Mouse (Mus musculus) pancreas, adult 10 weeks (tissue): ENCODE measurements around the gene Smarca1. TPM values are rescaled to one million over a fixed set of nuclear protein-coding genes. Genes with fewer than 3 reads are reported as not detected.

Source experiments
- polyA plus RNA-seq: library from polyadenylated mRNA; stranded (reverse); fragments of 350-450 nt; fragmentation: Illumina TruSeq; extraction: RNeasy Lipid Tissue Mini Kit (QIAGEN cat#74804); gene quantifications from one replicate; pipeline ENCODE4 v1.2.3, GENCODE M21; 2015; ENCODE audit warnings: low read depth, low replicate concordance; ENCODE audit not compliant: insufficient read depth

Smarca1 gene
- 2.0 TPM for polyA plus RNA-seq

DNA sequence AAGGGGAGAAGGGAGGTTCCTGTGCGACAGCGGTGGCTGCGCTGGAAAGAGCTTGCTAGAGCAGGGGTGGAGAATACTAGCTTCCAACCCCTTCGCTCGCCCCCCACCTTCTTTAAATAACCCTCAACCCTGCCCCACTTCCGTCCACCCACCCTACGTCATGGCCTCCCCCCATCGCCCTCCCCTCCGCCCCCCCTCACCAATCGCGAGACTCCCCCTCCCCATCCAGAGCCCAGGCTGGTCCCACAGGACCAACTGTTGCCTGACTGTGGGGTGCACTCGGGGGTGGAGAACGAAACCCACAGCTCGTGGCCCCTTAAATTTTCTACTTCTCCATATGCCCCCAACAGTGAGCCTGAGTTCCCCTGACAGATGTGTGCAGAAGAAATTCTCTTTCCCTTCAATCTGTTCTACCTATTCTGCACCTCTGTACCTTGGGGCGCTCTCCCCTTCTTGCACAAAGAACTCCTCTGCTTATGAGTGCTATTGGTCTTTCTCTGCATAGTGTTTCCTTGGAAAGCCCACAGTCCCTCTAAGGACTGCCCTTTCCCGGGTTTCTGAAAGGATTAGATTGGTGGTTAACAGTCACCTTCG is at the start of gene Smarca1:
Smarca1 (minus strand) TSS at position 544 of the 594 bp plus-strand sequence.

GRCm38 (mm10) chrX:47912306-47912792 is 19.6 kb upstream of the Smarca1 start, which contains the start of gene Ocrl:
TSS of gene Ocrl (plus strand) at chrX:47912387.

Other genes with a start within 250 kb of the Smarca1 start
- gene Ocrl, start 19.4 kb upstream of the Smarca1 start, polyA plus RNA-seq = 12.2 TPM
- 1.1 TPM for gene Apln, start 141.9 kb upstream of the Smarca1 start, polyA plus RNA-seq
- gene Xpnpep2, start 215.8 kb upstream of the Smarca1 start, polyA plus RNA-seq = 3.3 TPM